Mouse (Mus musculus): ENCODE measurements at regions not wholly inside any gene's neighbourhood (a gene's known extent, or its start where the extent isn't known, plus 50 kb on each side); places are given as distances from the start of the nearest gene placed in this dataset.

DNA sequence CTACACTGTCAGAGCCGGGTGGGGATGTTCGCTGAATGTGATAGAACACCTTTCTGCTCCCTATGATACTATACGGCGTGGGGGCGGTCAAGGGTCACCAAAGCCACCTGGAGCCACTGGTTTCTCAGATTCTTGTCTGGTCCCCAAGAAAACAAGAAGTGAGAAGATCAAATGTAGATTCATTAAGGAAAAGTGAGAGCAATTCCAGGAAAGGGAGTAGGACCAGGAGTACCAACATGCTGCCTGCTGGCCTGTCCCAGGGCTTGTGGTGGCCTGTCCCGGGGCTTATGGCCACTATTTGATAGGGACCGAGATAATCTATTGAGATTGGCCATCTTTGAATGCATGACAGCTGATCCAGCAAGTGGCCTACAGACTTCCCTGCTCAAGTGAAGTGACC, 58.8 kb upstream of the Fut8 start:
- H3K4me3 ChIP-seq (ENCODE audit: low read depth, low read length), result no peak overlapping the region
- peaks cover 28% of the 10 kb centered on the region; the same call in 1 of the 2 replicates for H3K4me1 ChIP-seq (ENCODE audit: control insufficient read depth, insufficient read depth, insufficient read length, low read length)
- WGBS, result 51% methylated on average over 7 of the region's 7 CpGs
- TF ChIP-seq POLR2A (IDR thresholded peaks at IDR 0.05; ENCODE audit: low read depth, low read length) (no peak), CTCF (IDR thresholded peaks at IDR 0.05; ENCODE audit: extremely low read depth, insufficient read length, insufficient replicate concordance, low read depth, low read length) (no peak)
- H3K27me3 ChIP-seq (ENCODE audit: control insufficient read depth, insufficient read depth, low read length), result no peaks in the 10 kb centered on the region
- H3K27ac ChIP-seq (ENCODE audit: insufficient read depth, low read depth, low read length), result peak overlapping the region; percentile 26
- no peaks in the 10 kb centered on the region for H3K36me3 ChIP-seq (ENCODE audit: control insufficient read depth, insufficient read depth, low read length)

DNA sequence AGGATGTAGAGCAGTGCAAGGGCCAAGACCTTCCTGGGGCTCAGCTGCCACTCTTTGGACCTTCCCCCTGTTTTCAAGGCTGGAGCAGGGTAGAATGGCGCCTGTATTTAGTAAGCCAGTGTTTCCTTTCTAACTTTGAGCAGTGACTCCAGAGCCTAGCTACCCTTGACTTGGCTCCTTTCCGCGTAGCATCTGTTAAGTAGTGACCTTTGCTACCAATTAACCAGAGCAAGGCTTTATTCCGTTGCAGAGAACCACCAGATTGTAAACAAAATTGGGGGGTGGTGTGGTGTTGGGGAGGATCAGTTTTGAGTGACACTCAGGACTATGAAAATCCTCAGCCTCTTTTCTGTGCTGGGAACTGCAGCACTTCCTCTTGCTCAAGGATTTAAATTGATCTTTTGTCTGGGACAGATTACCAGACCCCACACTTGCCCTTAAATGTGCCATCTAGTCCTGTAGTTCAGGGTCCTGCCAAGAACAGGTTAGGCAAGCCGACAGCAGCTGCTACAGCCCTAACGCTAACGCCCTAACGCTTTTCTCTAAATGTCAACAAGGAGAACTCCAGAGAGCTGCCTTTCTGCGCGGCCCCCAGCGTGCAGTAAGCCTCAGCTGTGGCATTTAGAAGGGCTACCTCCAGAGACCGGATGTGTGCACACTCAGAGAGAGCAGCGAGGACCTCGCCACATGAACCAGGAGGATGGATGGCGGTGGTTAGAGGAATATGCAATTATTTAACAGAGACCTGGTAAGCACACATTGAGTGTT, 59.9 kb upstream of the Fut8 start:
- H3K27ac ChIP-seq (ENCODE audit: insufficient read depth, low read depth, low read length), result peak overlapping the region; percentile 74
- peaks cover 28% of the 10 kb centered on the region; the same call in 1 of the 2 replicates for H3K4me1 ChIP-seq (ENCODE audit: control insufficient read depth, insufficient read depth, insufficient read length, low read length)
- no peak overlapping the region for H3K4me3 ChIP-seq (ENCODE audit: low read depth, low read length)
- TF ChIP-seq POLR2A (IDR thresholded peaks at IDR 0.05; ENCODE audit: low read depth, low read length) (no peak), CTCF (IDR thresholded peaks at IDR 0.05; ENCODE audit: extremely low read depth, insufficient read length, insufficient replicate concordance, low read depth, low read length) (no peak)
- no peaks in the 10 kb centered on the region for H3K36me3 ChIP-seq (ENCODE audit: control insufficient read depth, insufficient read depth, low read length)
- 3% methylated on average over 15 of the region's 15 CpGs for WGBS
- no peaks in the 10 kb centered on the region for H3K27me3 ChIP-seq (ENCODE audit: control insufficient read depth, insufficient read depth, low read length)

DNA sequence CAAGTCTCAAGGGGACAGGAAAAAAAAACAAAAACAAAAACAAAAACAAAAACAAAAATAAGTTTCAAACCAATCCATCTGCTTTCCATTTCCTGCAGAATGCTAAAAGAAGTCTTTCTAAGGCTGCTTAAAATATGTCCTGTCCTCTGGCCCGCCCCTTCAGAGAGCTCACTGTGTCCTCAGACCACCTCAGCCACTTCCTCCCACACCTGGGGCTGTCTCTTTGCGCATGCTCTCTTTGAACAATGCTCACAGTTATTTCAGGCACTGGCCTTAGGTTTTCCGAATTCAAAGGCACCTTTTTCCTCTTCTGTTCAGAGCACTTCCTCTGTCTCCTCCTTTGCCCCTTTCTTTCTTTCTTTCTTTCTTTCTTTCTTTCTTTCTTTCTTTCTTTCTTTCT, 60.6 kb upstream of the Fut8 start:
- H3K27ac ChIP-seq (ENCODE audit: insufficient read depth, low read depth, low read length), result peak overlapping the region; percentile 74
- no peak overlapping the region for H3K4me3 ChIP-seq (ENCODE audit: low read depth, low read length)
- H3K36me3 ChIP-seq (ENCODE audit: control insufficient read depth, insufficient read depth, low read length), result no peaks in the 10 kb centered on the region
- peaks cover 28% of the 10 kb centered on the region; the same call in 1 of the 2 replicates for H3K4me1 ChIP-seq (ENCODE audit: control insufficient read depth, insufficient read depth, insufficient read length, low read length)
- 11% methylated on average over 3 of the region's 3 CpGs for WGBS
- H3K27me3 ChIP-seq (ENCODE audit: control insufficient read depth, insufficient read depth, low read length), result no peaks in the 10 kb centered on the region
- TF ChIP-seq CTCF (IDR thresholded peaks at IDR 0.05; ENCODE audit: extremely low read depth, insufficient read length, insufficient replicate concordance, low read depth, low read length), result no peak
- TF ChIP-seq POLR2A (IDR thresholded peaks at IDR 0.05; ENCODE audit: low read depth, low read length), result no peak

DNA sequence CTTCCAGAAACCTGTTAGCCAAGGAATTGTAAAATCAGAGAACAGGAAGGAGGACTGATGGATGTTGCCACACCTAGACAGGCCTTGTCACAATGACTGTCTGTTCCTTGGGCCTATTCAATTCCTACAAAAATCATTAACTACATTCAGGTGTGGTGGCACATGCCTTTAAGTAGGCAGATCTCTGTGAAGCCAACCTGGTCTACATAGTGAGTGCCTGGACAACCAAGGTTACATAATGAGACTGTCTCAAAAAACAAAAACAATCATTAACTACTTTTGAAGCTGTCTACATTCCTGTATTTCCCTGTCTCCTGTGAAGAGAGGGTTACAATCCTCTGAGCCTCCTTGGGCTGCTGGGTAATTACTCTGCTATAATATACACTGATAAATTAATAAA, 63.9 kb upstream of the Fut8 start:
- TF ChIP-seq POLR2A (IDR thresholded peaks at IDR 0.05; ENCODE audit: low read depth, low read length) (no peak), CTCF (IDR thresholded peaks at IDR 0.05; ENCODE audit: extremely low read depth, insufficient read length, insufficient replicate concordance, low read depth, low read length) (no peak)
- no peak overlapping the region; the same call in 1 of the 2 replicates for H3K27ac ChIP-seq (ENCODE audit: insufficient read depth, low read depth, low read length)
- H3K4me3 ChIP-seq (ENCODE audit: low read depth, low read length), result no peak overlapping the region
- H3K27me3 ChIP-seq (ENCODE audit: control insufficient read depth, insufficient read depth, low read length), result no peaks in the 10 kb centered on the region
- peaks cover 24% of the 10 kb centered on the region; the same call in 1 of the 2 replicates for H3K4me1 ChIP-seq (ENCODE audit: control insufficient read depth, insufficient read depth, insufficient read length, low read length)
- H3K36me3 ChIP-seq (ENCODE audit: control insufficient read depth, insufficient read depth, low read length), result no peaks in the 10 kb centered on the region

DNA sequence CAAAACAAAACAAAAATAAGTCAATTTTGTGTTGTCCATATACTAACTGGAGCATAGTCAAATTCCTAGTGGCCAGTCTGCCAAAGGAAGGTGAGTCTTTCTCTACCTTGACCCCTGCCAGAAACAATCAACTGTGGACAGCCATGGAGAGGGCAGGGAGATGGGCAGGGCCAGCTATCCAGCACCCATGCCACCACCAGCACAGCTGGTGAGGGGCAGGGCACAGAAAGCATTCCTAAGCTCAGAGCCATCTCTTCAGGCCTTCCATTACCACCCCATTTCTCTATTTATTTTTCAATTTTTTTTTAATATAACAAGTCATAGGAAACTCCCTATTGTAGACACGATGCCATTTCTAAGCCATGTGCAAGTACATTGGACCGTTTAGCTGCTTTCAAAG, 65.4 kb upstream of the Fut8 start:
- Histone ChIP-seq H3K27me3 (ENCODE audit: control insufficient read depth, insufficient read depth, low read length) (no peaks in the 10 kb centered on the region), H3K27ac (ENCODE audit: insufficient read depth, low read depth, low read length) (no peak overlapping the region), H3K4me3 (ENCODE audit: low read depth, low read length) (no peak overlapping the region), H3K36me3 (ENCODE audit: control insufficient read depth, insufficient read depth, low read length) (no peaks in the 10 kb centered on the region), H3K4me1 (ENCODE audit: control insufficient read depth, insufficient read depth, insufficient read length, low read length) (peaks cover 15% of the 10 kb centered on the region; the same call in 1 of the 2 replicates)
- TF ChIP-seq CTCF (IDR thresholded peaks at IDR 0.05; ENCODE audit: extremely low read depth, insufficient read length, insufficient replicate concordance, low read depth, low read length) (no peak), POLR2A (IDR thresholded peaks at IDR 0.05; ENCODE audit: low read depth, low read length) (no peak)
- WGBS, result 95% methylated on average over 2 of the region's 2 CpGs

DNA sequence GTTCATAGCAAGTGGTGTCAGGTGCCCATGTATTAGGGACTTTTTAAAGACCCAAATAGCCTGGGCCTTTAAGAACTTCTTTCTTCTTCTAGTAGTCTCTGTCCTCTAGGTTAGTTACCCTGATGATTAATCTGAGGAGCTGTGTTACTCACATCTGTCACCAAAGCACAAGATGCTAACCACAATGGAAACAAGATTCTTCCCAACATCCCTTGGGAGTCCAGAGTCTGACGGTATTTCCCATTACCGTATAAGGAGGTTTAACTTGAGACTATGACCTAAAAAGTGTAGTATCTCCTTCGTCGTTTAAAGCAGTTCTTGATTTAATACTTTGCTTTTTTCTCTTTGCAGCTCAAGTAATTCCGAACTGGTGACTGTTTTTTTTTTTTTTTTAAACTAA, 67.7 kb upstream of the Fut8 start:
- TF ChIP-seq CTCF (IDR thresholded peaks at IDR 0.05; ENCODE audit: extremely low read depth, insufficient read length, insufficient replicate concordance, low read depth, low read length) (no peak), POLR2A (IDR thresholded peaks at IDR 0.05; ENCODE audit: low read depth, low read length) (no peak)
- WGBS, result 87% methylated on average over 5 of the region's 5 CpGs
- Histone ChIP-seq H3K27ac (ENCODE audit: insufficient read depth, low read depth, low read length) (no peak overlapping the region), H3K27me3 (ENCODE audit: control insufficient read depth, insufficient read depth, low read length) (no peaks in the 10 kb centered on the region), H3K4me1 (ENCODE audit: control insufficient read depth, insufficient read depth, insufficient read length, low read length) (peaks cover 2% of the 10 kb centered on the region; the same call in 1 of the 2 replicates), H3K4me3 (ENCODE audit: low read depth, low read length) (no peak overlapping the region), H3K36me3 (ENCODE audit: control insufficient read depth, insufficient read depth, low read length) (no peaks in the 10 kb centered on the region)

DNA sequence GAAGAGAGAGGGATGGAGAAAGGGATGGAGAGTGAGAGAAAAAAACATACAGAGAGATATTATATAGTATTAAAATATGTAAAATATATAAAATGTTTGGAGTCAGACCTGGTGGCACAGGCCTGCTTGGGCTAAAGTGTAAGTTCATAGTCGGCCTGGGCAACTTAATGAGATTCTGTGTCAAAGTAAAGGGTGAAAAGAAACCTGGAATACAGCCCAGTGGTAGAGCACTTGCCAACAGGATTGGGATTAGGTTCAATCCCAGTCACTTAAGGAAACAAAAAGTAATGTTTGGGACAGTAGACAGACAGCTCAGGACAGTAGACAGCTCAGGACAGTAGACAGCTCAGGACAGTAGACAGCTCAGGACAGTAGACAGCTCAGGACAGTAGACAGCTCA, 69.6 kb upstream of the Fut8 start:
- Histone ChIP-seq H3K27ac (ENCODE audit: insufficient read depth, low read depth, low read length) (no peak overlapping the region), H3K36me3 (ENCODE audit: control insufficient read depth, insufficient read depth, low read length) (no peaks in the 10 kb centered on the region), H3K4me1 (ENCODE audit: control insufficient read depth, insufficient read depth, insufficient read length, low read length) (no peaks in the 10 kb centered on the region), H3K4me3 (ENCODE audit: low read depth, low read length) (no peak overlapping the region), H3K27me3 (ENCODE audit: control insufficient read depth, insufficient read depth, low read length) (no peaks in the 10 kb centered on the region)
- 77% methylated on average over 1 of the region's 1 CpGs for WGBS
- TF ChIP-seq CTCF (IDR thresholded peaks at IDR 0.05; ENCODE audit: extremely low read depth, insufficient read length, insufficient replicate concordance, low read depth, low read length) (no peak), POLR2A (IDR thresholded peaks at IDR 0.05; ENCODE audit: low read depth, low read length) (no peak)

All from small intestine, adult 2 months (tissue).